23 mouse cellular contexts compared by ENCODE assay signal in the genomic region with DNA sequence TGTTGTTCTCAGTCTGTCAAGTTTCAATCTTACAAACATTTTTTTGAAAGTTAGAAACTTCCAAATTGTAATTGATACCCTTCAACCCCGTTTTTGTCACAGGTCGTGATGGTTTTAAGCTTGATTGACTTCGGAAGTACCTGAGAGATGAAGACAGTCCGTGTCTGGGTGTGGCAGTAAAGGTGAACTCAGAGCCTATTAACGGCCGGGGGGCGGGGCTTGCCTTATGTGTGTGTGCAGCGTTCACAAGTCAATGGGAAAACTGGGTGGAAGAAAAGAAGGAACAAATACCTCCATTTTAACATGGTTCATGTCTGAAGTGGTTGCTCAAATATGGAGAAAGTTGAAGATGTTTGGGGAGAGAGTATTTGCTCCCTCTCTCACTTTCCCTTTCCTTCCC. TPM values are rescaled to one million over a fixed set of nuclear protein-coding genes. Genes with fewer than 3 reads are reported as not detected.
DNase-seq lines count a peak whose midpoint lies in the region; ATAC-seq and TF ChIP-seq lines count a peak whose summit lies in the region.
"Had no signal": no experiment of that assay in that cellular context is flagged by ENCODE, and none has a peak within 500 bp of the region (broad histone marks: within the 10 kb centered on the region; RNA-seq: fewer than 3 reads in every experiment).

No protein-coding gene starts in this region.

- TF ChIP-seq CTCF in lung, postnatal 0 days (IDR thresholded peaks at IDR 0.05), result no peak

- no peak overlapping the region for H3K27ac ChIP-seq in heart, embryonic 10.5 days
- no peak overlapping the region for H3K27ac ChIP-seq in heart, embryonic 16.5 days (ENCODE audit: low read length)
- no peak overlapping the region for H3K27ac ChIP-seq in lung, embryonic 16.5 days (ENCODE audit: low read length)
- no peak overlapping the region for H3K27ac ChIP-seq in lung, postnatal 0 days (ENCODE audit: low read length)
- H3K27ac ChIP-seq in limb, embryonic 10.5 days, result 0 out of 2 replicates have a peak overlapping the region, but pooled peaks have one; percentile 50
- H3K27ac ChIP-seq: hindbrain, embryonic 14.5 days; layer of hippocampus, adult 2 months; limb, embryonic 12.5 days; liver, embryonic 14.5 days had no signal

- no peak for DNase-seq in heart, embryonic 10.5 days (ENCODE audit: low spot score)
- no peak for DNase-seq in heart, postnatal 36 days
- no peak for DNase-seq in heart, postnatal 25 days (ENCODE audit: low spot score)
- DNase-seq in lung, postnatal 0 days (ENCODE audit: low spot score), result no peak
- DNase-seq in limb, embryonic 10.5 days (ENCODE audit: low spot score), result no peak
- DNase-seq in gastrocnemius, postnatal 14 days, result no peak
- DNase-seq: adrenal gland, postnatal 10 days; cerebellum, adult 18-20 months; gastrocnemius, postnatal 25 days; kidney, adult 8-10 months; kidney, postnatal 14 days; layer of hippocampus, postnatal 36 days; thymus, postnatal 14 days had no signal

- peak overlapping the region; percentile 39 for H3K4me2 ChIP-seq in heart, embryonic 16.5 days (ENCODE audit: low read depth, low read length)
- H3K4me2 ChIP-seq in lung, embryonic 16.5 days (ENCODE audit: low read depth, low read length), result peak overlapping the region; percentile 30
- no peak overlapping the region for H3K4me2 ChIP-seq in lung, postnatal 0 days (replicated peaks; ENCODE audit: low read depth, low read length)
- H3K4me2 ChIP-seq: hindbrain, embryonic 14.5 days; limb, embryonic 12.5 days; midbrain, embryonic 11.5 days had no signal

- WGBS in heart, embryonic 10.5 days, result 63% methylated on average over 8 of the region's 8 CpGs
- WGBS in heart, embryonic 16.5 days, result 58% methylated on average over 8 of the region's 8 CpGs
- 57% methylated on average over 8 of the region's 8 CpGs for WGBS in lung, embryonic 16.5 days
- WGBS in lung, postnatal 0 days, result 62% methylated on average over 8 of the region's 8 CpGs
- WGBS in limb, embryonic 10.5 days, result 77% methylated on average over 8 of the region's 8 CpGs

- no peaks in the 10 kb centered on the region for H3K4me1 ChIP-seq in heart, embryonic 10.5 days
- H3K4me1 ChIP-seq in heart, embryonic 16.5 days (ENCODE audit: control insufficient read depth, insufficient read depth, low read length), result no peaks in the 10 kb centered on the region
- H3K4me1 ChIP-seq in lung, embryonic 16.5 days (replicated peaks; ENCODE audit: control insufficient read depth, insufficient read depth, low read length), result no peaks in the 10 kb centered on the region
- H3K4me1 ChIP-seq in lung, postnatal 0 days (ENCODE audit: insufficient read depth, low read depth, low read length), result no peaks in the 10 kb centered on the region
- H3K4me1 ChIP-seq in limb, embryonic 10.5 days, result peaks cover 8% of the 10 kb centered on the region; the same call in 1 of the 2 replicates
- H3K4me1 ChIP-seq: limb, embryonic 12.5 days had no signal

- intact Hi-C loops in heart, postnatal 36 days (cut with DNase I), result no loop called here
- intact Hi-C loops in heart, postnatal 25 days (cut with DNase I), result no loop called here
- intact Hi-C loops in gastrocnemius, postnatal 14 days (cut with DNase I; ENCODE audit: low total_unique reads), result loop anchor here (10.0 kb wide), 1 partner anchor 265 kb away; no protein-coding TSS in a partner anchor

- no peaks in the 10 kb centered on the region for H3K27me3 ChIP-seq in heart, embryonic 10.5 days (ENCODE audit: insufficient read depth, poor library complexity, severe bottlenecking)
- no peaks in the 10 kb centered on the region for H3K27me3 ChIP-seq in heart, embryonic 16.5 days (ENCODE audit: control insufficient read depth, insufficient read depth, low read length)
- no peaks in the 10 kb centered on the region for H3K27me3 ChIP-seq in lung, embryonic 16.5 days (ENCODE audit: control insufficient read depth, insufficient read depth, low read depth, low read length)
- H3K27me3 ChIP-seq in lung, postnatal 0 days (replicated peaks; ENCODE audit: insufficient read depth, low read length), result no peaks in the 10 kb centered on the region
- H3K27me3 ChIP-seq in limb, embryonic 10.5 days (ENCODE audit: low read depth, poor library complexity, severe bottlenecking), result no peaks in the 10 kb centered on the region
- H3K27me3 ChIP-seq: limb, embryonic 12.5 days had no signal

- no peaks in the 10 kb centered on the region for H3K36me3 ChIP-seq in heart, embryonic 10.5 days
- no peaks in the 10 kb centered on the region for H3K36me3 ChIP-seq in heart, embryonic 16.5 days (ENCODE audit: control insufficient read depth, insufficient read depth)
- H3K36me3 ChIP-seq in lung, embryonic 16.5 days (ENCODE audit: control insufficient read depth, insufficient read depth, low read length), result no peaks in the 10 kb centered on the region
- H3K36me3 ChIP-seq in lung, postnatal 0 days (ENCODE audit: insufficient read depth, low read length), result no peaks in the 10 kb centered on the region
- H3K36me3 ChIP-seq in limb, embryonic 10.5 days, result no peaks in the 10 kb centered on the region
- H3K36me3 ChIP-seq: G1E; limb, embryonic 12.5 days had no signal

- H3K9me3 ChIP-seq in heart, embryonic 10.5 days, result no peaks in the 10 kb centered on the region
- no peaks in the 10 kb centered on the region for H3K9me3 ChIP-seq in heart, embryonic 16.5 days (replicated peaks; ENCODE audit: control insufficient read depth, low read length)
- H3K9me3 ChIP-seq in lung, embryonic 16.5 days (ENCODE audit: control insufficient read depth, low read length), result no peaks in the 10 kb centered on the region
- no peaks in the 10 kb centered on the region for H3K9me3 ChIP-seq in lung, postnatal 0 days (ENCODE audit: low read length)
- no peaks in the 10 kb centered on the region for H3K9me3 ChIP-seq in limb, embryonic 10.5 days (replicated peaks)
- H3K9me3 ChIP-seq: G1E; limb, embryonic 12.5 days had no signal

- peak overlapping the region; percentile 43; the same call in 1 of the 2 replicates for H3K4me3 ChIP-seq in heart, embryonic 10.5 days
- no peak overlapping the region for H3K4me3 ChIP-seq in heart, embryonic 16.5 days (ENCODE audit: low read length)
- H3K4me3 ChIP-seq in lung, embryonic 16.5 days (ENCODE audit: low read length), result no peak overlapping the region
- no peak overlapping the region for H3K4me3 ChIP-seq in lung, postnatal 0 days (ENCODE audit: low read depth, low read length)
- no peak overlapping the region for H3K4me3 ChIP-seq in limb, embryonic 10.5 days
- H3K4me3 ChIP-seq: layer of hippocampus, adult 2 months; limb, embryonic 12.5 days had no signal

- H3K9ac ChIP-seq in heart, embryonic 16.5 days (ENCODE audit: low read length), result no peak overlapping the region
- no peak overlapping the region for H3K9ac ChIP-seq in lung, embryonic 16.5 days (ENCODE audit: low read length)
- no peak overlapping the region for H3K9ac ChIP-seq in lung, postnatal 0 days (replicated peaks; ENCODE audit: low read depth)
- H3K9ac ChIP-seq: forebrain, postnatal 0 days; hindbrain, embryonic 14.5 days; limb, embryonic 12.5 days; liver, embryonic 14.5 days had no signal

- ATAC-seq in heart, embryonic 16.5 days (replicated peaks; ENCODE audit: extremely low read depth, insufficient read depth, low FRiP score), result no peak
- ATAC-seq in lung, embryonic 16.5 days (ENCODE audit: low read depth), result no peak
- no peak for ATAC-seq in lung, postnatal 0 days
- ATAC-seq: inflammation-experienced regulatory T-cells, adult 6 months had no signal

- TF ChIP-seq EP300 in lung, postnatal 0 days (IDR thresholded peaks at IDR 0.05), result no peak

RNA-seq across cellular contexts. Expression of a gene that starts 35.8 kb away (rescaled TPM):
- polyA plus RNA-seq in heart, embryonic 10.5 days (2016; fragmentation: Nextera tagmentation; extraction: Ambion mirVana), result 17.3 and 18.4 TPM in 2 replicates
- 1 to 10 TPM; 9.8 TPM for total RNA-seq in heart, postnatal 36 days (2021)
- 15.5 and 17.2 TPM in 2 replicates for polyA plus RNA-seq in heart, embryonic 16.5 days (2015; fragmentation: Nextera tagmentation; extraction: Ambion mirVana)
- 10 to 100 TPM in 1 of 2 experiments, 1 to 10 TPM in 1; 9.0 to 11.0 TPM for total RNA-seq in heart, postnatal 25 days (2021)
- 23.4 and 26.1 TPM in 2 replicates for polyA plus RNA-seq in lung, embryonic 16.5 days (2015; fragmentation: Nextera tagmentation; extraction: Ambion mirVana)
- 22.1 and 23.0 TPM in 2 replicates for polyA plus RNA-seq in lung, postnatal 0 days (2015; fragmentation: Nextera tagmentation; extraction: Ambion mirVana)
- 31.5 and 33.6 TPM in 2 replicates for polyA plus RNA-seq in limb, embryonic 10.5 days (2016; fragmentation: Nextera tagmentation; extraction: Ambion mirVana)
- 1 to 10 TPM; 5.5 to 5.8 TPM for total RNA-seq in gastrocnemius, postnatal 14 days (2021)
